Mouse (Mus musculus): ENCODE measurements at regions not wholly inside any gene's neighbourhood (a gene's known extent, or its start where the extent isn't known, plus 50 kb on each side); places are given as distances from the start of the nearest gene placed in this dataset.

- Histone ChIP-seq H3K9ac (replicated peaks; ENCODE audit: low read length) (no peak overlapping the region), H3K27ac (replicated peaks; ENCODE audit: low read depth, low read length) (no peak overlapping the region), H3K9me3 (replicated peaks; ENCODE audit: control insufficient read depth, low read length) (no peaks in the 10 kb centered on the region), H3K36me3 (replicated peaks; ENCODE audit: control insufficient read depth, insufficient read depth, low read depth, low read length) (no peaks in the 10 kb centered on the region), H3K4me1 (ENCODE audit: control insufficient read depth, insufficient read depth, low read length) (no peaks in the 10 kb centered on the region), H3K27me3 (ENCODE audit: control insufficient read depth, insufficient read depth, low read length) (no peaks in the 10 kb centered on the region), H3K4me2 (ENCODE audit: low read depth, low read length) (no peak overlapping the region), H3K4me3 (ENCODE audit: low read depth, low read length) (no peak overlapping the region)
- no peak for DNase-seq (ENCODE audit: low spot score)
- no peak for ATAC-seq (replicated peaks; ENCODE audit: insufficient number of reproducible peaks, low FRiP score, low TSS enrichment, low read depth)
- WGBS, result 92% methylated on average over 2 of the region's 2 CpGs
Measured at GRCm38 (mm10) chr3:124217131-124217530, 103.5 kb upstream of the Tram1l1 start.

GRCm38 (mm10) chr3:124225982-124226381 lies 94.7 kb upstream of the Tram1l1 start:
- Histone ChIP-seq H3K27me3 (ENCODE audit: control insufficient read depth, insufficient read depth, low read length) (no peaks in the 10 kb centered on the region), H3K9ac (replicated peaks; ENCODE audit: low read length) (no peak overlapping the region), H3K9me3 (replicated peaks; ENCODE audit: control insufficient read depth, low read length) (no peaks in the 10 kb centered on the region), H3K4me1 (ENCODE audit: control insufficient read depth, insufficient read depth, low read length) (no peaks in the 10 kb centered on the region), H3K4me2 (ENCODE audit: low read depth, low read length) (no peak overlapping the region), H3K27ac (replicated peaks; ENCODE audit: low read depth, low read length) (no peak overlapping the region), H3K36me3 (replicated peaks; ENCODE audit: control insufficient read depth, insufficient read depth, low read depth, low read length) (no peaks in the 10 kb centered on the region), H3K4me3 (ENCODE audit: low read depth, low read length) (no peak overlapping the region)
- ATAC-seq (replicated peaks; ENCODE audit: insufficient number of reproducible peaks, low FRiP score, low TSS enrichment, low read depth) (no peak), DNase-seq (ENCODE audit: low spot score) (peak; percentile 2)
- WGBS, result 74% methylated on average over 4 of the region's 4 CpGs

- H3K27me3 ChIP-seq (ENCODE audit: control insufficient read depth, insufficient read depth, low read length), result no peaks in the 10 kb centered on the region
- no peaks in the 10 kb centered on the region for H3K9me3 ChIP-seq (replicated peaks; ENCODE audit: control insufficient read depth, low read length)
- H3K4me3 ChIP-seq (ENCODE audit: low read depth, low read length), result no peak overlapping the region
- no peaks in the 10 kb centered on the region for H3K4me1 ChIP-seq (ENCODE audit: control insufficient read depth, insufficient read depth, low read length)
- H3K4me2 ChIP-seq (ENCODE audit: low read depth, low read length), result no peak overlapping the region
- H3K36me3 ChIP-seq (replicated peaks; ENCODE audit: control insufficient read depth, insufficient read depth, low read depth, low read length), result no peaks in the 10 kb centered on the region
- no peak overlapping the region for H3K9ac ChIP-seq (replicated peaks; ENCODE audit: low read length)
- DNase-seq (ENCODE audit: low spot score), result no peak
- no peak overlapping the region for H3K27ac ChIP-seq (replicated peaks; ENCODE audit: low read depth, low read length)
- no peak for ATAC-seq (replicated peaks; ENCODE audit: insufficient number of reproducible peaks, low FRiP score, low TSS enrichment, low read depth)
Measured at GRCm38 (mm10) chr3:124227701-124228100, 93.0 kb upstream of the Tram1l1 start.

- no peak overlapping the region for H3K4me3 ChIP-seq (ENCODE audit: low read depth, low read length)
- no peak overlapping the region for H3K9ac ChIP-seq (replicated peaks; ENCODE audit: low read length)
- no peaks in the 10 kb centered on the region for H3K27me3 ChIP-seq (ENCODE audit: control insufficient read depth, insufficient read depth, low read length)
- no peaks in the 10 kb centered on the region for H3K9me3 ChIP-seq (replicated peaks; ENCODE audit: control insufficient read depth, low read length)
- no peak for ATAC-seq (replicated peaks; ENCODE audit: insufficient number of reproducible peaks, low FRiP score, low TSS enrichment, low read depth)
- H3K27ac ChIP-seq (replicated peaks; ENCODE audit: low read depth, low read length), result no peak overlapping the region
- DNase-seq (ENCODE audit: low spot score), result no peak
- no peak overlapping the region for H3K4me2 ChIP-seq (ENCODE audit: low read depth, low read length)
- WGBS, result 86% methylated on average over 5 of the region's 5 CpGs
- no peaks in the 10 kb centered on the region for H3K4me1 ChIP-seq (ENCODE audit: control insufficient read depth, insufficient read depth, low read length)
- no peaks in the 10 kb centered on the region for H3K36me3 ChIP-seq (replicated peaks; ENCODE audit: control insufficient read depth, insufficient read depth, low read depth, low read length)
Measured at GRCm38 (mm10) chr3:124240936-124241733, 79.5 kb upstream of the Tram1l1 start.

DNA sequence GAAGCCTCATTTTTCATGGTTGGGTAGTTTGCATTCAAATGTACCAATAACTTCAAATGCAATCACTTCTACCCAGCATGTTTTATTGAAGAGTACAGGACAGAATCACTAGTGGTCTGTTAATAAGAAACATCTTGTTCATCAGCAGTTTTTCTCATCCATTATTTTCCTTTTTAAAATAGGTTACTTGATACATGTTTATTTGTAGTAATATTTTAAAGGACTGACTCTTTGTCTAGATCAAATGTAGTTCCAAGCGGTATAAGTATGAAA lies 79.0 kb upstream of the Tram1l1 start:
- Histone ChIP-seq H3K4me3 (ENCODE audit: low read depth, low read length) (no peak overlapping the region), H3K4me2 (ENCODE audit: low read depth, low read length) (no peak overlapping the region), H3K4me1 (ENCODE audit: control insufficient read depth, insufficient read depth, low read length) (no peaks in the 10 kb centered on the region), H3K36me3 (replicated peaks; ENCODE audit: control insufficient read depth, insufficient read depth, low read depth, low read length) (no peaks in the 10 kb centered on the region), H3K9ac (replicated peaks; ENCODE audit: low read length) (no peak overlapping the region), H3K27me3 (ENCODE audit: control insufficient read depth, insufficient read depth, low read length) (no peaks in the 10 kb centered on the region), H3K27ac (replicated peaks; ENCODE audit: low read depth, low read length) (no peak overlapping the region), H3K9me3 (replicated peaks; ENCODE audit: control insufficient read depth, low read length) (no peaks in the 10 kb centered on the region)
- DNase-seq (ENCODE audit: low spot score) (no peak), ATAC-seq (replicated peaks; ENCODE audit: insufficient number of reproducible peaks, low FRiP score, low TSS enrichment, low read depth) (no peak)
- WGBS, result 89% methylated on average over 1 of the region's 1 CpGs

DNA sequence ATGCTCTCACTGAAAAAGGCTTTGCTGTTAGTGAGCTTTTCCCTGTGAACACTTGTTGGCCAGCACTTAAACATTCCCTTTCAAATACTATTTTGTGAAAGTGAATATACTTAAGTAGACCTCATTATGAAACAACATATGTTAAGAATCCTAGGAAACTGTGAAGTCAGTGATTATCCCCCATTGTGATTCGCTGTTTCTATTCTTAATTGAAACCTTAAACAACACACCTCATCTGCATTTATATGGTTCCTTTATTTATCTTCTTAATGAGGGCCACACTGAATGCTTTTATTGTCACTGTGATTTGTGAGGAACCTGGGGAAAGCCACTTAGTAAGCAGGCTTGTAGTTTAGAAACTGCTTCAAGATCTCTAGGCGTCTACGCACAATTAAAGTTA lies 58.5 kb upstream of the Tram1l1 start:
- no peak overlapping the region for H3K9ac ChIP-seq (replicated peaks; ENCODE audit: low read length)
- no peak overlapping the region for H3K4me2 ChIP-seq (ENCODE audit: low read depth, low read length)
- 53% methylated on average over 3 of the region's 3 CpGs for WGBS
- no peaks in the 10 kb centered on the region for H3K36me3 ChIP-seq (replicated peaks; ENCODE audit: control insufficient read depth, insufficient read depth, low read depth, low read length)
- DNase-seq (ENCODE audit: low spot score) (no peak), ATAC-seq (replicated peaks; ENCODE audit: insufficient number of reproducible peaks, low FRiP score, low TSS enrichment, low read depth) (no peak)
- no peaks in the 10 kb centered on the region for H3K9me3 ChIP-seq (replicated peaks; ENCODE audit: control insufficient read depth, low read length)
- no peak overlapping the region for H3K27ac ChIP-seq (replicated peaks; ENCODE audit: low read depth, low read length)
- no peak overlapping the region for H3K4me3 ChIP-seq (ENCODE audit: low read depth, low read length)
- no peaks in the 10 kb centered on the region for H3K27me3 ChIP-seq (ENCODE audit: control insufficient read depth, insufficient read depth, low read length)
- H3K4me1 ChIP-seq (ENCODE audit: control insufficient read depth, insufficient read depth, low read length), result no peaks in the 10 kb centered on the region

DNA sequence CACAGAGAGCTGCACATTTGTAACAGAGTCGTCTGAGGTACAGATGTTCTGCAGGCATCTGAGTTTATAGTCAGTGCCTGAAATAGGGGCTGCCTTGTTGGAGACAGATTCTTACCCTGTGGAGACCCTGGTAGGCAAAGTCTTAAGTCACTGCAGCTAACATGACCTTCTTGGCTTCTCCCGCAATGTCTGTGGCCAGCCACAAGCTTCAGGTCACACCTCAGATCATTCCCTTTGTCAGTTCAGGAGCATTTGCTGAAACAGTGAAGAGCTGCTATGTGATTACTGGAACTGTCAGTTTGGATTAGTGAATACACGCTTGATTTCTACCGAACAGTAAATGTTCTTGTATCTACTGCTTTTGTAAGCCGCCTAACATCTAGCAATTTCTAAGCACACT lies 53.8 kb upstream of the Tram1l1 start:
- Histone ChIP-seq H3K36me3 (replicated peaks; ENCODE audit: control insufficient read depth, insufficient read depth, low read depth, low read length) (no peaks in the 10 kb centered on the region), H3K27ac (replicated peaks; ENCODE audit: low read depth, low read length) (no peak overlapping the region), H3K27me3 (ENCODE audit: control insufficient read depth, insufficient read depth, low read length) (no peaks in the 10 kb centered on the region), H3K9ac (replicated peaks; ENCODE audit: low read length) (no peak overlapping the region), H3K9me3 (replicated peaks; ENCODE audit: control insufficient read depth, low read length) (no peaks in the 10 kb centered on the region), H3K4me2 (ENCODE audit: low read depth, low read length) (no peak overlapping the region), H3K4me1 (ENCODE audit: control insufficient read depth, insufficient read depth, low read length) (no peaks in the 10 kb centered on the region), H3K4me3 (ENCODE audit: low read depth, low read length) (no peak overlapping the region)
- WGBS, result 61% methylated on average over 5 of the region's 5 CpGs
- no peak for DNase-seq (ENCODE audit: low spot score)
- no peak for ATAC-seq (replicated peaks; ENCODE audit: insufficient number of reproducible peaks, low FRiP score, low TSS enrichment, low read depth)

- Histone ChIP-seq H3K27me3 (ENCODE audit: control insufficient read depth, insufficient read depth, low read length) (no peaks in the 10 kb centered on the region), H3K4me3 (ENCODE audit: low read depth, low read length) (no peak overlapping the region), H3K4me1 (ENCODE audit: control insufficient read depth, insufficient read depth, low read length) (no peaks in the 10 kb centered on the region), H3K4me2 (ENCODE audit: low read depth, low read length) (no peak overlapping the region), H3K9ac (replicated peaks; ENCODE audit: low read length) (no peak overlapping the region), H3K9me3 (replicated peaks; ENCODE audit: control insufficient read depth, low read length) (no peaks in the 10 kb centered on the region), H3K36me3 (replicated peaks; ENCODE audit: control insufficient read depth, insufficient read depth, low read depth, low read length) (no peaks in the 10 kb centered on the region), H3K27ac (replicated peaks; ENCODE audit: low read depth, low read length) (no peak overlapping the region)
- 35% methylated on average over 5 of the region's 5 CpGs for WGBS
- no peak for DNase-seq (ENCODE audit: low spot score)
- ATAC-seq (replicated peaks; ENCODE audit: insufficient number of reproducible peaks, low FRiP score, low TSS enrichment, low read depth), result no peak
Measured at GRCm38 (mm10) chr3:124270506-124270905, 50.1 kb upstream of the Tram1l1 start.

Measured in embryonic facial prominence, embryonic 11.5 days (tissue).